Mouse (Mus musculus): ENCODE measurements around the gene Hnrnpa2b1.
"Not testable (repeated sequence)": the region's sequence is repeated elsewhere in the genome, so short reads cannot be mapped to it uniquely, and the experiment has no call there.

The Hnrnpa2b1 gene

GRCm38 (mm10) chr6:51469715-51470310, at the start of gene Hnrnpa2b1:
Gene Hnrnpa2b1, minus strand, starts transcription at chr6:51469894.
- peak; percentile 97 for DNase-seq

GRCm38 (mm10) chr6:51514860-51515259, 45.2 kb upstream of the Hnrnpa2b1 start:
- no peak for DNase-seq

DNA sequence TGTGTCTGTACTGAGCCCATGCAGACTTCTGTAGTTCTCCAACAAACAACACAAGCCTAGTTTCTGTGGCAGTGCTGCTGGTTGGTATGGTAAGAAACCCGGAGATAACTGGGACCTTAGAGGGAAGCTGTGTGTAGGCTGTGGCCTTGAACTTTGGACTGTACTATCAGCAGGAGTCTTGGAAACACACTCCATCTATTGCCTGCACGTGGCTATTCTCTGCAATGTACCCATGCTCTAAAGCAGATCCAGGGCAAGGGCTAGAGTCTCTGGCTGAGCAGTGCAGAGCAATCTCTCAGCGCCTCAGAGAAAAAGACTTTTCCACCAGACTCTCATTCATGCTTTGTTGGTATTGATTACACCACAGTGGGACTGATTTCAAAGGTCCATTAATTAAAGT, 44.1 kb upstream of the Hnrnpa2b1 start:
- DNase-seq, result no peak

GRCm38 (mm10) chr6:51510946-51511345, 41.3 kb upstream of the Hnrnpa2b1 start:
- no peak for DNase-seq

DNA sequence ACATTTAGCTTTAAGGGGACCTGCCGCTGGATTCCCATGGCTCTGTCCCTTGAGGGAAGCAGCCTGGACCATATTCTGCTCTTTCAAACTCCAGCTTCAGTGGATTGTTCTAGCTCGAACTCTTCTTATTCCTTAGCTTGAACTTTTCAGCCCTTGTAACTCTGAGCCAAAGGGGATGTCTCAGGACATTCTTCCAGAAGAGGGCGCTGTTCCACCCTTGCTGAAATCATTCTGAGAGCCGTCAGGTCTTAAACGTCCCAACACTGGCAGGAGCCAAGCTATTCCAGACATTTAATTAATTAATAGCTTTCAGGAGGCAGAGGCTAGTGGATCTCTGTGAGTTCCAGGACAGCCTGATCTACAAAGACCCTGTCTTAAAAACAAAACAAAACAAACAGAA, 40.4 kb upstream of the Hnrnpa2b1 start:
- DNase-seq, result peak; percentile 13

- peak; percentile 54 for DNase-seq
Measured at GRCm38 (mm10) chr6:51508750-51509648, 39.3 kb upstream of the Hnrnpa2b1 start.

- DNase-seq, result no peak
Measured at GRCm38 (mm10) chr6:51507556-51507955, 37.9 kb upstream of the Hnrnpa2b1 start.

- DNase-seq, result no peak
Measured at GRCm38 (mm10) chr6:51505671-51506070, 36.0 kb upstream of the Hnrnpa2b1 start.

GRCm38 (mm10) chr6:51497321-51498111, 27.8 kb upstream of the Hnrnpa2b1 start:
- DNase-seq, result peak; percentile 14

GRCm38 (mm10) chr6:51489787-51490186, 20.1 kb upstream of the Hnrnpa2b1 start:
- peak; percentile 85 for DNase-seq

GRCm38 (mm10) chr6:51486731-51487130, 17.0 kb upstream of the Hnrnpa2b1 start:
- DNase-seq, result no peak

DNA sequence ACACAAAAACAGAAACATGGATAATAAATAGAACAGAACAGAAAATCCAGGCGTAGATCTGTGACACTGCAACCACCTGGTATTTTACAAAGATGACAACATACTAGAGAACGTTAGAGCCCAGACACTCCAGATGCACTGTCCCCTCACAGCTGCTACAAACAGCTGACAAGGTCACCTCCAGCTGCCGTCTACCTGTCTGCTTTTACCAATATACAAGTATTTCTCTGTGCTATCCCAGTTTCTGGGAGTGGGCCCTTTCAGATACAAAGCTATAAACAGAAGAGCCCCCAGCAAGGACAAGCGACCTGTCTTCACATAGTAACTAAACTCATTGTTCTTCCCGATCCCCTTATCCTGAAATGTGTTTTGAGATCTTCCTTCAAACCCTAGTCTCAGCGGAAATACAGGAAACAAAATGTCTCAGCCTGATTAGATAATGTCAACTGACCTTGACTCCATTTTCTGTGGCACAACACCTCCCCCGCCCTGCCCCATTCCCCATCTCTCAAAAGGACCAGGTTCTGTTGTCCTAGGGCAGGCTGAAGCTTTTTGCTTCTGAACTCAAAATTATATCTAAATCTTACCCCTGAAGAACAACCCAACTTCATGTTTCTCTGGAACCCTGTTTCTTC, 16.5 kb upstream of the Hnrnpa2b1 start:
- no peak for DNase-seq

GRCm38 (mm10) chr6:51485646-51486045, 16.0 kb upstream of the Hnrnpa2b1 start:
- DNase-seq, result no peak

GRCm38 (mm10) chr6:51484556-51484955, 14.9 kb upstream of the Hnrnpa2b1 start:
- DNase-seq, result not testable (repeated sequence)

DNA sequence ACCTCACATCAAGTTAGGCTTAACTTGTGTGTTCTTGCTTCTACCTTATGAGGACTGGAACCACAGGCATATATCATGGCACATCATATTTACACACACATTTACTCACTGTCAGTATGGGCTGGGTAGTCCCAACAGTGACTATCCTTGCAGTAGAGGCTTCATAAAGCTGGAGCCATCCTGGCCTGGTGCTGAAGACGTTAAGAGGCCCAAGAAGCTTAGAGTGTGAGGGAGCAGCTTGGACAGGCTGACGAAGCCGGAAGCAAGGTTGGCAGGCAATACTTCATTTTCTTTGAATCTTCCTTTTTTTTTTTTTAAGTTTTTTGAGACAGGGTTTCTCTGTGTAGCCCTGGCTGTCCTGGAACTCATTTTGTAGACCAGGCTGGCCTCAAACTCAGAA, 14.2 kb upstream of the Hnrnpa2b1 start:
- DNase-seq, result no peak

GRCm38 (mm10) chr6:51481548-51481947, 11.9 kb upstream of the Hnrnpa2b1 start:
- DNase-seq, result peak; percentile 37

GRCm38 (mm10) chr6:51479136-51479731, 9.5 kb upstream of the Hnrnpa2b1 start:
- DNase-seq, result no peak

DNA sequence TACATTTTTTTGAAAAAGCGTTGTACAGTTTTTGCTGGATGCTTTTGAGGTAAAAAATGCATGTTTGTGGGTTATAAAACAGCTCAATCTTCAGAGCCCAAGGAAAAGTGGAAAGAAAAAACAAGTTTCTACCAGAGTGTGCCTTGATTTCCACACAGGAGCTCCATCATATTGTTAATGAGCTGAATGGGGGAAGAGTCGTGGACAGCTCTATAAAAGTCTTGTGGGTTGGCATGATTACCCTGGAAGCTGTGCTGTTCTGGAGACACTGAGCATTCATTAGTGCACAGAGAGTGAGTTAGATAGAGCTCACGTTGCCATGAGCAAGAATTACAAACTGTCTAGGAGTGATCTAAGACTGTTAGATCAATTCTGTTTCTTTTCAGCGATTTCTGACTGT, 2.5 kb upstream of the Hnrnpa2b1 start:
- no peak for DNase-seq

- DNase-seq, result no peak
Measured at GRCm38 (mm10) chr6:51471782-51472181, 2.1 kb upstream of the Hnrnpa2b1 start.

DNA sequence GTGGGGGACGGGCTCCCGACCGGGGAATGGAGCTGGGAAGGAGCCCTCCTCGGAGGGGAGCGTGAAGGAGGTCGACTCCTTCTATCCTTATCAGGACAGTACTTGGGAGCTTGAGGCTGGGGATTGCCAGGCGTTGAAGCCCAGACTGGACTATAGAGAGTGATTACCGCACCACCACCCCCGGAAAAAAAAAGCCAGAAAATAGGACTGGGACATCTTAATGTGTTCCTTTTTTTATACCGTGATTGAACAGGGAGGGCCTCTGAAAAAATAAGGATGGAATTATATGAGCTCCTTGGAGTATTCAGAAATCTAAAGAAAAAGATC, 1.4 kb upstream of the Hnrnpa2b1 start:
- DNase-seq, result no peak

- DNase-seq, result peak; percentile 64
Measured at GRCm38 (mm10) chr6:51470311-51471178, 851 bp upstream of the Hnrnpa2b1 start, which contains the start of gene Cbx3. Gene Cbx3, plus strand, starts transcription at chr6:51470360.

Data from kidney, adult 11 months (tissue).